Mouse (Mus musculus) c-Kit-negative CD71-positive TER-119-positive erythroid progenitor cells, embryonic 14.5 days (primary cell): ENCODE measurements around the gene Mss51.
A peak's percentile ranks its signal among the peaks of the same experiment; 100 is the strongest.

ENCODE experiments used
- DNase-seq: peaks from one replicate; pipeline ENCODE4 v3.0.0-alpha.2; 2013; ENCODE audit warnings: low read depth, low spot score

Mss51 gene

GRCm38 (mm10) chr14:20451765-20452331, 44.9 kb downstream of the Mss51 start, which contains the start of gene Cfap70:
Cfap70 (minus strand) TSS chr14:20452226.
- peak; percentile 64 for DNase-seq

GRCm38 (mm10) chr14:20451302-20451701, 45.4 kb downstream of the Mss51 start:
- no peak for DNase-seq

- DNase-seq, result no peak
These were observed 49.5 kb downstream of the Mss51 start for GRCm38 (mm10) chr14:20447209-20447608.

GRCm38 (mm10) chr14:20442252-20442651, 54.4 kb downstream of the Mss51 start:
- no peak for DNase-seq

GRCm38 (mm10) chr14:20436976-20437375, 59.7 kb downstream of the Mss51 start:
- no peak for DNase-seq
